Mouse (Mus musculus) forebrain, embryonic 16.5 days (tissue): Measurements from ENCODE around the gene Tcf7l1. TPM values are rescaled to one million over a fixed set of nuclear protein-coding genes. Genes with fewer than 3 reads are reported as not detected.

ENCODE experiments used
- ATAC-seq: fragments of 200-750 bp; cut with Nextera tagmentation; 2 replicates; pipeline ENCODE4 v1.8.0; 2017; ENCODE audit warnings: mild to moderate bottlenecking, moderate library complexity
- H3K27ac ChIP-seq: fragments of 300-500 bp; sonication (generic); 2 replicates; pipeline ENCODE4 v1.5.1; 2014; ENCODE audit warnings: low read length, control low read depth
- H3K27me3 ChIP-seq: fragments of 300-500 bp; sonication (generic); replicated peaks from 2 replicates; pipeline ENCODE4 v1.6.1; 2014; ENCODE audit warnings: low read length; ENCODE audit not compliant: control insufficient read depth, insufficient read depth
- H3K36me3 ChIP-seq: fragments of 300-500 bp; sonication (generic); 2 replicates; pipeline ENCODE4 v1.6.1; 2014; ENCODE audit not compliant: control insufficient read depth, insufficient read depth
- H3K4me1 ChIP-seq: fragments of 300-500 bp; sonication (generic); replicated peaks from 2 replicates; pipeline ENCODE4 v1.6.1; 2014; ENCODE audit warnings: low read length; ENCODE audit not compliant: control insufficient read depth, insufficient read depth
- H3K4me2 ChIP-seq: fragments of 300-500 bp; sonication (generic); 2 replicates; pipeline ENCODE4 v1.6.1; 2014; ENCODE audit warnings: mild to moderate bottlenecking, low read length, control low read depth
- H3K4me3 ChIP-seq: fragments of 300-500 bp; sonication (generic); replicated peaks from 2 replicates; pipeline ENCODE4 v1.5.1; 2014; ENCODE audit warnings: mild to moderate bottlenecking, low read length, control low read depth
- H3K9ac ChIP-seq: fragments of 300-500 bp; sonication (generic); replicated peaks from 2 replicates; pipeline ENCODE4 v1.6.1; 2014; ENCODE audit warnings: low read depth, low read length, control low read depth
- H3K9me3 ChIP-seq: fragments of 300-500 bp; sonication (generic); 2 replicates; pipeline ENCODE4 v1.6.1; 2016; ENCODE audit warnings: low read length; ENCODE audit not compliant: control insufficient read depth
- WGBS: fragments of 180-500 bp; shearing (Covaris S2); extraction: QIAGEN DNeasy Blood & Tissue Kit; methylation state at CpG from one replicate; pipeline ENCODE4 v1.1.7; 2014; 5-methylcytosine and 5-hydroxymethylcytosine counted together
- polyA plus RNA-seq: library from polyadenylated mRNA; unstranded; fragments of >200 nt; fragmentation: Nextera tagmentation; extraction: Ambion mirVana; gene quantifications from 2 replicates; pipeline ENCODE4 v1.2.1, GENCODE M21; 2015

The Tcf7l1 gene
- polyA plus RNA-seq, 1 experiment from 2014 or later = 4.8 TPM

DNA sequence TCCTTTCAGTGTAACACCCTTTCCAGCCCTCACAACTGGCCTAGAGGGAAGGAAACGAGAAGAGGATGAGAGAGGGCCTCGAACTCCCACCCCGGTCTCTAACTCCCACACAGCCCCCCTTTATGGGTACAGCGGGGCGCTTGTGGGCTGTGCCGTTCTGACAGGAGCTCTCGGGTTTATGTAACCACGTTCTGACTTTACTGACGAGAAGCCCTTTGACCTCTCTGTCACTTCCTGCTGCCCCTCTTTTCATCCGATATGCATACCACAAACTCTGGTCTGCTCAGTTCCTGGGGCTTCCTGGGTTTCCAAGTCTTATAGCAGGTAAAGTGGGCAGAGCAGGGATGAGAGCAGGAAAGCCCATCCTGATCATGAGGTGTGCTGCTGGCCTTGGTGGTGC lies 154.7 kb downstream of the Tcf7l1 start:
- Histone ChIP-seq H3K4me3 (no peak overlapping the region), H3K27me3 (no peaks in the 10 kb centered on the region), H3K9ac (no peak overlapping the region), H3K4me2 (no peak overlapping the region), H3K9me3 (no peaks in the 10 kb centered on the region), H3K4me1 (no peaks in the 10 kb centered on the region; the same call in 1 of the 2 replicates), H3K27ac (no peak overlapping the region), H3K36me3 (no peaks in the 10 kb centered on the region)
- no peak for ATAC-seq
- 88% methylated on average over 10 of the region's 10 CpGs for WGBS

GRCm38 (mm10) chr6:72631700-72632099 lies 157.4 kb downstream of the Tcf7l1 start:
- Histone ChIP-seq H3K4me3 (no peak overlapping the region), H3K36me3 (no peaks in the 10 kb centered on the region), H3K4me2 (no peak overlapping the region), H3K9me3 (no peaks in the 10 kb centered on the region), H3K9ac (no peak overlapping the region), H3K27me3 (no peaks in the 10 kb centered on the region), H3K4me1 (no peaks in the 10 kb centered on the region; the same call in 1 of the 2 replicates), H3K27ac (no peak overlapping the region)
- ATAC-seq = no peak
- WGBS = 80% methylated on average over 6 of the region's 6 CpGs

DNA sequence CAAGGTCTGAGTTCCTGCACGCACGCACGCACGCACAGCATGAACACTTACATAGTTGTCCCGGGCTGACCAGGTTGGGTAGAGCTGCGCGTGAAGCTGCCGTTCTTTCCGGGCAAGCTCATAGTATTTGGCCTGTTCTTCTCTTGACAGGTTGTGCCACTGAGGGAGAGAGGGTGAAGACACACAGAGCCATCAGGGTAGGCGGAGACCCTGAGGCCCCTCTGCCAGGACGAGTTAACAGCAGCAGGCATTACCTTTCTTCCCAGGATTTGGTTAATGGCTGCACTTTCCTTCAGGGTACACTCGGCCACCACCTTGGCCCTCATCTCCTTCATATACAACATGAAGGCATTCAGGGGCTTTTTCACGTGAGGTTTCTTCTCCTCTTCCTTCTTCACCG lies 158.1 kb downstream of the Tcf7l1 start:
- no peak overlapping the region for H3K27ac ChIP-seq
- no peak overlapping the region for H3K9ac ChIP-seq
- 95% methylated on average over 14 of the region's 14 CpGs for WGBS
- no peak overlapping the region for H3K4me2 ChIP-seq
- H3K9me3 ChIP-seq = no peaks in the 10 kb centered on the region
- no peak for ATAC-seq
- no peaks in the 10 kb centered on the region for H3K36me3 ChIP-seq
- H3K27me3 ChIP-seq = no peaks in the 10 kb centered on the region
- H3K4me1 ChIP-seq = no peaks in the 10 kb centered on the region
- no peak overlapping the region for H3K4me3 ChIP-seq

DNA sequence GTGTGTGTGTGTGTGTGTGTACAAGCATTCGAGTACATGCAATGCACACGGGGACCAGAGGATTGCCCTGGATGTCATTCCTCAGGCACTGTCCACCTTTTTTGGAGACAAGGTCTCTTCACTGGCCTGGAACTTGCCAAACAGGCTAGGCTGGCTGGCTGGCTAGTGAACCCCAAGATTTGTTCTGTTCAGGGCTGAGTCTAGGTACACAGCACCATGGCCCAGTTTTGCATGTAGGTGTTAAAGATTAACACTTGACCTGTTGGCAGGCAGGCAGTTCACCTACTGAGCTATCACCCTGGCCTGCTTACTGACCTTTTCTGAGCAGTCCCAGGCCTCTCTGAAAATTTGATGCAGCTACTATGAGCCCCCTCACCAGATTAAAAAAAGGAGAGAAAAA lies 158.7 kb downstream of the Tcf7l1 start:
- no peaks in the 10 kb centered on the region for H3K27me3 ChIP-seq
- ATAC-seq = no peak
- H3K9ac ChIP-seq = no peak overlapping the region
- no peak overlapping the region for H3K27ac ChIP-seq
- 97% methylated on average over 2 of the region's 2 CpGs for WGBS
- H3K4me3 ChIP-seq = no peak overlapping the region
- H3K4me1 ChIP-seq = no peaks in the 10 kb centered on the region
- H3K36me3 ChIP-seq = no peaks in the 10 kb centered on the region
- no peak overlapping the region for H3K4me2 ChIP-seq
- H3K9me3 ChIP-seq = no peaks in the 10 kb centered on the region

- Histone ChIP-seq H3K27me3 (no peaks in the 10 kb centered on the region), H3K27ac (no peak overlapping the region), H3K4me1 (no peaks in the 10 kb centered on the region), H3K36me3 (no peaks in the 10 kb centered on the region), H3K4me3 (no peak overlapping the region), H3K4me2 (no peak overlapping the region), H3K9ac (no peak overlapping the region), H3K9me3 (no peaks in the 10 kb centered on the region)
- WGBS = 88% methylated on average over 16 of the region's 16 CpGs
- ATAC-seq = no peak
Observed at GRCm38 (mm10) chr6:72627276-72627675, 161.8 kb downstream of the Tcf7l1 start.

DNA sequence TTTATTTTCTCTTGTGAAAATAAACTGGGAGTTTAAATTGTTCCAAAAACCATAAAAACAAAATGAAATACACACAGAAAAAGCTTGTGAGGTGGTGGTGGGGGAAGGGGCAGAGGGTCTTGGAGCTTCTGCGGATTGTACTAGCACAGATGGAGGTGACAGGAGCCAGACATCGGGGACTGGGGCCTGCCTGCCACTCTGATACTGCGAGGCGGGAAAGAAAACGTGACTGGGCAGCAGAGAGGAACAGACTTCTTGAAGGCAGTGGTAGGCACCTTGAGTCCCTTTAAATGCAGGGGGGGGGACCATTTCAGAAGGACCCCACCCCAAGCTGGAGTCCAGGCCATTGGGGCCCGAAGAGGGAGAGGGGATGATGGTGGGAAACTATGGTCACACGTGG lies 162.7 kb downstream of the Tcf7l1 start:
- WGBS = 88% methylated on average over 7 of the region's 7 CpGs

DNA sequence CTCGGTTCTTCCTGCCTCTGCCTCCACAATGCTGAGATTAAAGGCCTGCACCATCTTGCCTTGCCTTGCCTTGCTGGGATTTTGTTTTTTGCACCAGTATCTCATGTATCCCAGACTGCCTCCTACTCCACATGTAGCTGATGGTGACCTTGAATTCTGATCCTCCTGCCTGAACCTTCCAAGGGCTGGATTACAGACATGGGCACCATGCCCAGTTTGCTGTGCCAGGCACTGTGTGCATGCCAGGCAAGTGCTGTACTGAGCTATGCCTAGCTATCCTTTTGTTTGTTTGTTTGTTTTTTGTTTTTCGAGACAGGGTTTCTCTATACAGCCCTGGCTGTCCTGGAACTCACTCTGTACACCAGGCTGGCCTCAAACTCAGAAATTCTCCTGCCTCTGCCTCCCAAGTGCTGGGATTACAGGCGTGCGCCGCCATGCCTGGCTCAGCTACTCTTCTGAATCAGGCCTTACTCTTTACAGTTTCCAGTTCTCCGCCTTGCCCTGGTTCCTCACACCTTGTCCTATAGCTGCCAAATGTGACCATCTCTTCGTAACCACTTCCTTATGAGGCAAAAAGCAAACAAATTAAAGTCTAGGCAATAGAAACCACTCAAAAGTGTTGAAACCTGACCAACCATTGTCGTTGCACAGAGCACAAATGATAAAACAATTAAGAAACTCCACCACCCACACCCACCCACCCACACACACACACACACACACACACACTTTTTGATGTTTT lies 165.2 kb downstream of the Tcf7l1 start:
- Histone ChIP-seq H3K9me3 (no peaks in the 10 kb centered on the region), H3K4me1 (no peaks in the 10 kb centered on the region), H3K4me2 (no peak overlapping the region), H3K9ac (no peak overlapping the region), H3K27ac (no peak overlapping the region), H3K4me3 (no peak overlapping the region), H3K36me3 (no peaks in the 10 kb centered on the region), H3K27me3 (no peaks in the 10 kb centered on the region)
- WGBS = 91% methylated on average over 8 of the region's 8 CpGs
- no peak for ATAC-seq

More for the DNA sequence above, 162.7 kb downstream of the Tcf7l1 start:
- Histone ChIP-seq H3K9me3 (no peaks in the 10 kb centered on the region), H3K36me3 (no peaks in the 10 kb centered on the region), H3K27me3 (no peaks in the 10 kb centered on the region), H3K9ac (no peak overlapping the region), H3K4me1 (no peaks in the 10 kb centered on the region), H3K27ac (no peak overlapping the region), H3K4me2 (no peak overlapping the region), H3K4me3 (no peak overlapping the region)
- no peak for ATAC-seq

DNA sequence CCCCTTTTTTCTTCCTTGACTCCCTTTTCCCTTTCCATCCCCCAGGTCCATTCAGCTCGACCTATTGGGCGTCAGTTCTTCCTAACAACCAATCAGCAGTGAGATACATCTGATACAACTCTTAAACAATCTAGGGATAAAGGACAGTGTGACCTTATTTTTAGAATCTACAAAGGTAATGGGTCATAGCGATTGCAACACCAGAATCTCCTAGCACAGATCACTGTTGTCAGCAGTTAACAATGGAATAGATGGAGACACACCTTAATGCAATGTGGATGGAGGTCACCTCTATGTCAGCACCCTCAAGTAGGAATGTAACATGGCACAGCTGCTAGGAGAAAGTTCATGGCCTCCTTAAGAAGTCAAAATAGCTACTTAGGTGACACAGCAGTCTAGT lies 166.1 kb downstream of the Tcf7l1 start:
- H3K36me3 ChIP-seq = no peaks in the 10 kb centered on the region
- no peaks in the 10 kb centered on the region for H3K27me3 ChIP-seq
- no peak overlapping the region for H3K4me3 ChIP-seq
- no peak overlapping the region for H3K9ac ChIP-seq
- ATAC-seq = no peak
- WGBS = 43% methylated on average over 3 of the region's 3 CpGs
- no peaks in the 10 kb centered on the region for H3K9me3 ChIP-seq
- H3K4me1 ChIP-seq = no peaks in the 10 kb centered on the region
- no peak overlapping the region for H3K27ac ChIP-seq
- no peak overlapping the region for H3K4me2 ChIP-seq

GRCm38 (mm10) chr6:72620920-72621319 lies 168.1 kb downstream of the Tcf7l1 start:
- Histone ChIP-seq H3K36me3 (no peaks in the 10 kb centered on the region), H3K4me1 (peaks cover 8% of the 10 kb centered on the region), H3K9ac (no peak overlapping the region), H3K4me3 (no peak overlapping the region), H3K27ac (no peak overlapping the region), H3K27me3 (no peaks in the 10 kb centered on the region), H3K9me3 (no peaks in the 10 kb centered on the region), H3K4me2 (no peak overlapping the region)
- WGBS = 89% methylated on average over 5 of the region's 5 CpGs
- no peak for ATAC-seq
